Mouse (Mus musculus): ENCODE data around the gene Hbq1a. TPM values are rescaled to one million over a fixed set of nuclear protein-coding genes. Genes with fewer than 3 reads are reported as not detected.
"Not testable (repeated sequence)": the region's sequence is repeated elsewhere in the genome, so short reads cannot be mapped to it uniquely, and the experiment has no call there.

The Hbq1a gene
- total and polyA plus RNA-seq, 2 experiments from 2014 or later = 1.6 to 2.3 TPM

- WGBS = 86% methylated on average over 7 of the region's 7 CpGs
- Histone ChIP-seq H3K27ac (ENCODE audit: low read depth, low read length) (no peak overlapping the region), H3K9ac (no peak overlapping the region), H3K27me3 (ENCODE audit: insufficient read depth, low read length) (peaks cover 5% of the 10 kb centered on the region; the same call in 1 of the 2 replicates), H3K4me1 (ENCODE audit: insufficient read depth) (no peaks in the 10 kb centered on the region), H3K4me3 (ENCODE audit: low read depth, low read length) (no peak overlapping the region), H3K4me2 (ENCODE audit: low read depth) (no peak overlapping the region), H3K9me3 (ENCODE audit: low read length) (no peaks in the 10 kb centered on the region), H3K36me3 (ENCODE audit: insufficient read depth) (no peaks in the 10 kb centered on the region)
- no peak for DNase-seq
- TF ChIP-seq CTCF (IDR thresholded peaks at IDR 0.05; ENCODE audit: low read depth) = no peak
- ATAC-seq = no peak
These were observed 14.7 kb upstream of the Hbq1a start for GRCm38 (mm10) chr11:32285031-32285775.

GRCm38 (mm10) chr11:32285887-32286286, 14.0 kb upstream of the Hbq1a start:
- not testable (repeated sequence) for H3K4me3 ChIP-seq (ENCODE audit: low read depth, low read length); H3K36me3 ChIP-seq (ENCODE audit: insufficient read depth); H3K27ac ChIP-seq (ENCODE audit: low read depth, low read length); H3K27me3 ChIP-seq (ENCODE audit: insufficient read depth, low read length); H3K9ac ChIP-seq; DNase-seq; H3K9me3 ChIP-seq (ENCODE audit: low read length); H3K4me1 ChIP-seq (ENCODE audit: insufficient read depth); H3K4me2 ChIP-seq (ENCODE audit: low read depth); ATAC-seq
- peak; percentile 13; the same call in 1 of the 2 replicates for TF ChIP-seq CTCF (IDR thresholded peaks at IDR 0.05; ENCODE audit: low read depth)

- TF ChIP-seq CTCF (IDR thresholded peaks at IDR 0.05; ENCODE audit: low read depth) = peak; percentile 87
- ATAC-seq (peak; percentile 94), DNase-seq (peak; percentile 78)
- Histone ChIP-seq H3K4me2 (ENCODE audit: low read depth) (peak within 1 kb of the TSS; percentile 59), H3K4me3 (ENCODE audit: low read depth, low read length) (peak within 1 kb of the TSS; percentile 30), H3K9ac (peak within 1 kb of the TSS; percentile 41; the same call in 1 of the 2 replicates)
- not testable (repeated sequence) for H3K27ac ChIP-seq (ENCODE audit: low read depth, low read length); H3K9me3 ChIP-seq (ENCODE audit: low read length); H3K36me3 ChIP-seq (ENCODE audit: insufficient read depth); H3K4me1 ChIP-seq (ENCODE audit: insufficient read depth); H3K27me3 ChIP-seq (ENCODE audit: insufficient read depth, low read length)
- WGBS = 21% methylated on average over 30 of the region's 33 CpGs
These were observed 13.0 kb upstream of the Hbq1a start, which contains the start of gene Hbq1b for GRCm38 (mm10) chr11:32286695-32287492. Gene Hbq1b, plus strand, starts transcription at chr11:32286965.

GRCm38 (mm10) chr11:32287493-32287825, 12.4 kb upstream of the Hbq1a start:
- Histone ChIP-seq H3K36me3 (ENCODE audit: insufficient read depth) (no peaks in the 10 kb centered on the region), H3K4me3 (ENCODE audit: low read depth, low read length) (peak overlapping the region; percentile 30; the same call in 1 of the 2 replicates), H3K4me1 (ENCODE audit: insufficient read depth) (no peaks in the 10 kb centered on the region), H3K27ac (ENCODE audit: low read depth, low read length) (no peak overlapping the region), H3K4me2 (ENCODE audit: low read depth) (peak overlapping the region; percentile 59), H3K9me3 (ENCODE audit: low read length) (no peaks in the 10 kb centered on the region), H3K9ac (no peak overlapping the region), H3K27me3 (ENCODE audit: insufficient read depth, low read length) (peaks cover 5% of the 10 kb centered on the region; the same call in 1 of the 2 replicates)
- ATAC-seq (no peak), DNase-seq (no peak)
- 72% methylated on average over 9 of the region's 9 CpGs for WGBS
- no peak for TF ChIP-seq CTCF (IDR thresholded peaks at IDR 0.05; ENCODE audit: low read depth)

- H3K9ac ChIP-seq; ATAC-seq; H3K4me2 ChIP-seq (ENCODE audit: low read depth); H3K4me3 ChIP-seq (ENCODE audit: low read depth, low read length); H3K4me1 ChIP-seq (ENCODE audit: insufficient read depth); H3K9me3 ChIP-seq (ENCODE audit: low read length); H3K27me3 ChIP-seq (ENCODE audit: insufficient read depth, low read length); H3K36me3 ChIP-seq (ENCODE audit: insufficient read depth); DNase-seq; H3K27ac ChIP-seq (ENCODE audit: low read depth, low read length): not testable (repeated sequence)
- 81% methylated on average over 4 of the region's 4 CpGs for WGBS
These were observed 7.0 kb upstream of the Hbq1a start for GRCm38 (mm10) chr11:32292819-32293218.

- ATAC-seq; H3K27ac ChIP-seq (ENCODE audit: low read depth, low read length); H3K36me3 ChIP-seq (ENCODE audit: insufficient read depth): not testable (repeated sequence)
These were observed 6.4 kb upstream of the Hbq1a start for GRCm38 (mm10) chr11:32293479-32293878.

GRCm38 (mm10) chr11:32296203-32296602, 3.7 kb upstream of the Hbq1a start, which contains the start of gene Hba-a2:
Gene Hba-a2, plus strand, starts transcription at chr11:32296489.
- not testable (repeated sequence) for DNase-seq; H3K36me3 ChIP-seq (ENCODE audit: insufficient read depth); H3K4me2 ChIP-seq (ENCODE audit: low read depth); H3K9ac ChIP-seq; H3K27me3 ChIP-seq (ENCODE audit: insufficient read depth, low read length); H3K27ac ChIP-seq (ENCODE audit: low read depth, low read length); ATAC-seq; H3K4me1 ChIP-seq (ENCODE audit: insufficient read depth); H3K4me3 ChIP-seq (ENCODE audit: low read depth, low read length); H3K9me3 ChIP-seq (ENCODE audit: low read length)
- WGBS = no CpG with 5 or more reads among the region's 4 CpGs

More at GRCm38 (mm10) chr11:32293479-32293878, 6.4 kb upstream of the Hbq1a start:
- WGBS = 71% methylated on average over 3 of the region's 3 CpGs
- H3K4me1 ChIP-seq (ENCODE audit: insufficient read depth); H3K4me2 ChIP-seq (ENCODE audit: low read depth); H3K4me3 ChIP-seq (ENCODE audit: low read depth, low read length); DNase-seq; H3K9me3 ChIP-seq (ENCODE audit: low read length); H3K9ac ChIP-seq; H3K27me3 ChIP-seq (ENCODE audit: insufficient read depth, low read length): not testable (repeated sequence)

GRCm38 (mm10) chr11:32297417-32297816, 2.5 kb upstream of the Hbq1a start:
- not testable (repeated sequence) for H3K27me3 ChIP-seq (ENCODE audit: insufficient read depth, low read length); H3K4me3 ChIP-seq (ENCODE audit: low read depth, low read length); H3K9me3 ChIP-seq (ENCODE audit: low read length); H3K9ac ChIP-seq; H3K27ac ChIP-seq (ENCODE audit: low read depth, low read length); ATAC-seq; H3K4me2 ChIP-seq (ENCODE audit: low read depth); H3K4me1 ChIP-seq (ENCODE audit: insufficient read depth); DNase-seq; H3K36me3 ChIP-seq (ENCODE audit: insufficient read depth)
- whole genome bisulfite sequencing = 60% methylated on average over 2 of the region's 2 CpGs
